Mouse (Mus musculus) heart, postnatal 10 days (tissue): Measurements from ENCODE around the gene Ctc1. TPM values are rescaled to one million over a fixed set of nuclear protein-coding genes. Genes with fewer than 3 reads are reported as not detected.
"Not testable (repeated sequence)": the region's sequence is repeated elsewhere in the genome, so short reads cannot be mapped to it uniquely, and the experiment has no call there.

Experiments used
- DNase-seq, 2 experiments: peaks; one replicate each; pipeline ENCODE4 v3.0.0; 2021
- intact Hi-C: fragments of 180-260 bp; cut with DNase I; formaldehyde crosslinking; loops from one replicate; pipeline ENCODE4 v1.15.1; 2025
- total RNA-seq, 2 experiments: library from RNA; stranded (reverse); gene quantifications; 2 replicates each; pipeline ENCODE4 v1.2.3; 2021

Gene Ctc1
- total RNA-seq, 2 experiments from 2014 or later: 21.9 to 26.6 TPM

DNA sequence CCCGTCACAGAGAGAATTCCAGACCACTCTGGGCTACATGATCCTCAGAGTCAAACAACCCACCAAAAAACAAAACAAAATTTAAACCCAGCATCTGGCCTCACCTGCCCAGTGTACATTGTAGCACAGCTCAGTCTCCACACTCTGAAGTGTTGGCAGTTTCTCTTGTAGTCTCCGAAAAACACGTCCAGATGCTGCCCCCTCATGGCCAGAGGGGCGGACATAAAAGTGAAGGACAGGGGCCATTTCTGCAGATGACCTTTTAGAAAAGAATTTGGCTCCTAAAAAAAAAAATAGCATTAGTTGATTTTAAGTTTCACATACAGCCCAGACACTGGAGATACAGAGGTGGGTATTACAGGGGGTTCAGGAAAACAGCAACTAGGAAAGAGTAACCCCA is 12.1 kb upstream of the Ctc1 start:
- intact Hi-C loops: no loop called here
- DNase-seq: peak; percentile 27 to 53

DNA sequence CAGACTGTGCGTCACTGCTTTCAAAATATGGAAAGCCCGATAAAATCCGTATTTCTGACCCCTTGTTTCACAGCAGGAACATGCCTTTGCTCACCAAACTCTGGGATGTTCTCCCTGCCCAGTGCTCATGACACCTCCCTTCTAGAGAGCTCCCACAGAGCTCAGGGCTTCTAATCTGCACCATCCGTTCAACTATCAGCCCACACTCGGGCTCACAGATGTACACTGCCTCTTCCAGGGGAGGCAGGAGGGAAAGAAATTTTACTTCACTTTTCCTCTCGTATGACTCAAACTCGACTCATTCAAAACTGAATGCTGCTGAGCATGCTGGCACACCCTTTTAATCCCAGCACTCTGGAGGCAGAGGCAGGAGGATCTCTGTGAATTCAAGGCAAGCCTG is 10.5 kb upstream of the Ctc1 start:
- DNase-seq: no peak
- intact Hi-C loops: no loop called here

DNA sequence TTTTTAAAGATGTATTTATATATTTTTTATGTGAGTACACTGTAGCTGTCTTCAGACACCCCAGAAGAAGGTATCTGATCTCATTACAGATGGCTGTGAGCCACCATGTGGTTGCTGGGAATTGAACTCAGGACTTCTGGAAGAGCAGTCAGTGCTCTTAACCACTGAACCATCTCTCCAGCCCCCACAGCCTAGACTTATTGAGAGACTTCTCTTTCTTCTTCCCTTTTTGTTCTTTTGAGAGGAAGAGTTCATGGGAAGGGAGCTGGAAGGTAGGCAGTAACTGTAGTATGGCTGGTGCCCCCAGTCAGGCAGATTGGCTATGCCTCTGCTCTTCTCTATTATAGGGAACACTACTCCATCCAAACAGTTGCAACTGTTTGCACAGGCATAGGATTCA is 9.1 kb upstream of the Ctc1 start:
- intact Hi-C loops: not testable (repeated sequence)

DNA sequence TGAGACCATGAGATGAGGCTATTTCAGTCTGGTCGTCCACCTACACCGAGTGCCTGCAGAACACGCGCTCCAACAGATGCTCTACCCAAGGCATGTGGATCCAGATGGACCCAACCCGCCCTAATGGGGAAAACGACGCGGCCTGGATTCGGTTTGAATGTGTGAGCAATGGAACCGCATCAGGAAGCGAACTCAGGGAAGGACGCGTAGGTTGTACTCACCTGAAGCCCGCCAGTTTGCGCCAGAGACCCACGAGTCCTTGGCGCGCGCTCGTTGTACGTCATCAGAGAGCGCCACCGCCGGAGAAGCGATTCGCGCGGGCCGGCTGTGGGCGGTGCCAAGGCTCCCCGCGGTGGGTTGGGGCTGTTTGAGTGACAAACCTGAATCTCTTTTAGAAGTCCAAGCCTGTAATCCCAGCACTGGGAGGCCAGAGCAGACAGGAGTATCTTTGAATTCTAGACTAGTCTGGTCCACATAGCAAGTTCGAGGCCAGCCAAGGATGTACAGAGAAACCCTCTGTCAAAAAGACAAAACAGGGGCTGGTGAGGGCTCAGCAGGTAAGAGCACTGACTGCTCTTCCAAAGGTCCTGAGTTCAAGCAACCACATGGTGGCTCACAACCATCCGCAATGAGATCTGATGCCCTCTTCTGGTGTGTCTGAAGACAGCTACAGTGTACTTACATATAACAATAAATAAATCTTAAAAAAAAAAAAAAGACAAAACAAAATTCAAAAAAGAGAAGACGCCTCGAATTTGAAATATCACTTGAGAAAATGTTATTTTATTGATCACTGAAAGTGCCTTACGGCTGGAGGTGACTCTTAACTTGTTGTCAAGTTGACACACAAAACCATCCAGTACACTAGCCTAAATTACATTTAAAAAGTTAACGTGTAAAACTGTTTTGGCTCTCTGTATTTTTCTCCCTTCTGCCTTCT is 7.3 kb upstream of the Ctc1 start, which contains the start of gene Pfas:
Pfas (minus strand) TSS at position 279 of the 940 bp plus-strand sequence.
- DNase-seq: peak; percentile 92 to 95
- intact Hi-C loops: no loop called here

More for the DNA sequence above, 9.1 kb upstream of the Ctc1 start:
- not testable (repeated sequence) for DNase-seq

DNA sequence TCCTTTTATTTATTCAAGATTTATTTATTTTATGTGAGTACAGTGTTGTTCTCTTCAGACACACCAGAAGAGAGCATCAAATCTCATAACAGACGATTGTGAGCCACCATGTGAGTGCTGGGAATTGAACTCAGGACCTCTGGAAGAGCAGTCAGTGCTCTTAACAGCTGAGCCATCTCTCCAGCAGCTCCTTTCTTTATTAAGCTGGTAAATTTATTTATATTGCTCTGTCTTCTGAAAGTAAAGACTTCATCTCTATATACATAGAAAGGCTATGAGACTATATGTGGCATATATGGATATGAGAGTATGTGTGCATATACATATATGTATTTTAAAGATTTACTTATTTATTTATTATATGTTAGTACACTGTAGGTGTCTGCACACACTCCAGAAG is 6.2 kb upstream of the Ctc1 start:
- no peak for DNase-seq
- intact Hi-C loops: no loop called here

DNA sequence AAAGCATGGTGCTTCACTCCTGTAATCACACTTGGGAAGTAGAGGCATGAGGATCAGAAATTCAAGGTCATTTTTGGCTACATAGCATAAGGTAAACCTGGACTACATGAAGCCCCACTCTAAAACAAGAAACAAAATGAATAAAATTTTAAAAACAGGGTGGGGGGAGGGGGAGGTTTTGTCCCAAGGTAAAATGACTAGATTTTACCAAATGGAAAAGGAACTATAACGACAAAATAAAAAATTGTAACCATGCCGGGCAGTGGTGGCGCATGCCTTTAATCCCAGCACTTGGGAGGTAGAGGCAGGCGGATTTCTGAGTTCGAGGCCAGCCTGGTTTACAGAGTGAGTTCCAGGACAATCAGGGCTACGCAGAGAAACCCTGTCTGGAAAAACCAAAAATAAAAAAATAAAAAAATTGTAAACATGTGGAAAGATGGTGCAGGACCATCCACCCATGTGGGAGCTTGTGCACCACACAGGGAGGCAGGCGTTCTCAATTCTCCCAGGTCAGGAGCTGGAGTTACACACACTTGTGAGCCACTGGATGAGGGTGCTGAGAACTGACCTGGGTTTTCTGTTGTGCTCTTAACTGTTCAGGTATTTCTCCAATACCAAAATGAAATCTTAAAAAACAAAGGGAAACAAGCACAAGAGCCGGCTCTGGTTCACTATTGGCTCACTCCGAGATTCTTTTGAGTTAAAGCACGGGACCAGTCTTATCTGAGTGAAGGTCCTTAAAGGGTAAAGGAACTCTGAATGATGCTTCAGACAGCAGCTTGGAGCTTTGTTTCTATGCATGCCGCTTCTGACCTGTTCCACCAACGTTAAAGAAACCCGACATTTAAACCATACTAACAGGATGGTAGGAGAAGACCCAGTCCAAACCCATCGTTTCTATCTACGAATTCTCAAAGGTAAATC is 5.0 kb upstream of the Ctc1 start:
- intact Hi-C loops: no loop called here
- DNase-seq: no peak

DNA sequence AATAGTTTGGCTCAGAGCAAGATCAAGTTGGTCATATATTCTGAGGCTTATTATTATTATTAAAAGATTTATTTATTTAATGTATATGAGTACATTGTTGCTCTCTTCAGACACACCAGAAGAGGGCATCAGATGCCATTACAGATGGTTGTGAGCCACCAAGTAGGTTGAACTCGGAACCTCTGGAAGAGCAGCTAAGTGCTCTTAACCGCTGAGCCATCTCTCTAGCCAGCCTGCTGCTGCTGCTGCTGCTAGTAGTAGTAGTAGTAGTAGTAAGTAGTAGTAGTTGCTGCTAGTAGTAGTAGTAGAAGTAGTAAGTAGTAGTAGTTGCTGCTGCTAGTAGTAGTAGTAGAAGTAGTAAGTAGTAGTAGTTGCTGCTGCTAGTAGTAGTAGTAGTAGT is 4.3 kb upstream of the Ctc1 start:
- intact Hi-C loops, DNase-seq: not testable (repeated sequence)

DNA sequence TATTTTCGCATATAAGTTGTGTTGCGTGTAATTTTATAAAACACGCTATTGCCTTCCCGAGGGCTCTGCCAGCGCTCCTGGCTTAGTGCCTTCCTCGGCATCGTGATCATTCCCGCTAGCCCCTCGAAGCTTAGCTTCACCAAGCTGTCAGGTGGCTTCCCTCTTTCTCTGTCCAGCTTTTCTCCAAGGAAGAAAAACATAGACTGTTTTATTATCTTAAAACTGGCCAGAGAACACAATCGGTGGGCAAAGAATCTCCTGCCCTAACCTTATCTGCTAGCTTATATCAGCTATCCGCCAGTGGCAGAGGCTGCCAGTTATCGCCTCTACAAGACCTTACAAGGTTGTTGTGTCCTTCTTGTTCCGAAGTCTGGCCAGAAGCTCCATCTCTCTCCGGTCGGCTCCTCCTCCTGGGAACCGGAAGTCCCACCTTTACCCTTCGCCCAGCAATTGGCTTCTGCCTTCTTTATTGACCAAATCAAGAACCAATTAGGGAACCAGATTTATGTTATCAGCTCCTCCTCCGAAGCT is 3.6 kb upstream of the Ctc1 start:
- peak; percentile 94 to 95 for DNase-seq
- intact Hi-C loops: no loop called here

DNA sequence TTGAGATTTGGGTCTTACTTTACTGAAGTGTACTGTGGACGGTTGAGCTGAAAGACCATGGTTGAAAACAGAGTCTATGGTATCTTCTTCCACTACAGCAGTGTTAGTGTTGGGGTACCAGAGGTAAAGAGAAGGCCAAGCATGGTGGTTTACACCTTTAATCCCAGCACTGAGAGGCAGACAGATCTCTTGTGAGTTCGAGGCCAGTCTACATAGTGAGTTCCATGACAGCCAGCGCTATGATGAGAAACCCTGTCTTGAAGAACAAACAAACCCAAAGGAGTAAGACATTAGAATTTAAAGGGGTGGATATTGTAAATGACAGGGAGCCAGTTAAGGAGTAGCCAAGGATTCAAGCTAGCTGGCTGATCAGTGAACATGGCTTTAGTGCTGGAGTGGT is 1.0 kb downstream of the Ctc1 start:
- no peak for DNase-seq
- intact Hi-C loops: loop anchor here (1.0 kb wide), 1 partner anchor 20 kb away; no protein-coding TSS in a partner anchor

DNA sequence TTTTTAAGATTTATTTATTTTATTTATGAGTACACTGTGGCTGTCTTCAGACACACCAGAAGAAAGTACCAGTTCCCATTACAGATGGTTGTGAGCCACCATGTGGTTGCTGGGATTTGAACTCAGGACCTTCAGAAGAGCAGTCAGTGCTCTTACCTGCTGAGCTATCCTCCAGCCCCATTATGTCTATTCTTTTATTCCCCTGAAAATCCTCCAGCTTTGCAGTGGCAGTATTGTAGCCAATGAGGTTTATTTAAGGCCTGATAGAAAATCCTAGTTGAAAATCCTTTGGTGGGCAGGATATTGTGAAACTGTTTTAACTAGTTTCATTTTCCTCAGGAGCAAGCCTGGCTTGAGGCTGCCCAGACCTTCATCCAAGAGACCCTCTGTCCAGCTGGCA is 5.0 kb downstream of the Ctc1 start:
- DNase-seq: no peak
- intact Hi-C loops: no loop called here

DNA sequence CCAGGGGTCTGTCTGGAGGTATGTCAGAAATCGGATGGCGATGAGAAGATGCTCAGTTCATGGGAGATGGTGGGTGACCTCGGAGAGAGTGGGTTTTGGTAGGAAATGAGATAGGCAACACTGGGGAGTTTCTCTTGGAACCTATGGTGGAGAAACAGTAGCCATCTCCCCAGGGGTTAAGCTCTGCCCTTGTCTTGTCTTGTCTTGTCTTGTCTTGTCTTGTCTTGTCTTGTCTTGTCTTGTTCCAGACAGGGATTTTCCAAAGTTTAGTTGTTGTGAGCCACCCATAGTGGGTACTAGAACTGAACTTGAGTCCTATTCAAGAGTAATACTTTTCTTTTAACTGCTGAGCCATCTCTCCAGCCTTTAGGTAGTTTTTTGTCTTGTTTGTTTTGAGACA is 10.9 kb downstream of the Ctc1 start:
- no peak for DNase-seq
- intact Hi-C loops: no loop called here

DNA sequence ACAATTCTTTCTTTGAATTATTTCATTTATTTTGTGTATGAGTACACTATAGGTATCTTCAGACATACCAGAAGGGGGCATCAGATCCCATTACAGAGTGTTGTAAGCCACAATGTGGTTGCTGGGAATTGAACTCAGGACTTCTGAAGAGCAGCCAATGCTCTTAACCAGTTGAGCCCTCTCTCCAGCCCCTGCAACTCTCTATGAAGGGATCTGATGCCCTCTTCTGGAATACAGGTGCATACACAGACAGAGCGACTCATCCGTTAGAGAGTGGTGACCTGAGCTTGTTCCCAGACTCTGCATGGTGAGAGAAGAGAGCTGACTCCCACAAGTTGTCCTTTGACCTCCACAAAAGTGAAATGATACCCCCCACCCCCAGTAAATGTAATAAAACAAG is 13.1 kb downstream of the Ctc1 start:
- intact Hi-C loops: no loop called here
- no peak for DNase-seq

DNA sequence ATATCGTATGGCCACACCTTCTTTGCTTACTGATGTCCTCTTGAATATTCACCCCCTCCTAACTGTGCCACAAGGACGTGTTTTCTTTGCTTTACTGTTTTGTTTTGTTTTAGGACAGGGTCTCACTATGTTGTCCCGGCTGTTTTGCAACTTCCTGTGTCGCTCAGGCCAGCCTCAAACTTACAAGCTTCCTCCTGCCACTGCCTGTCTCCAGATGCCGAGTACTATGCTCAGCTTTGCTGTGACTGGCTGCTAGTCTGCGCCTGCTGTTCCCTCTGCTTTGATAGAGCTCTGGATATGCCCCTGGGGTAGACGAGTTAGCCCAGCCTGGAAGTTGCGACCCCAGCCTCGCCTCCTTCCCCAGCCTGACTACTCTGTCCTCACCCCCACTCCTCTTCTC is 17.8 kb downstream of the Ctc1 start:
- intact Hi-C loops: no loop called here
- no peak for DNase-seq

DNA sequence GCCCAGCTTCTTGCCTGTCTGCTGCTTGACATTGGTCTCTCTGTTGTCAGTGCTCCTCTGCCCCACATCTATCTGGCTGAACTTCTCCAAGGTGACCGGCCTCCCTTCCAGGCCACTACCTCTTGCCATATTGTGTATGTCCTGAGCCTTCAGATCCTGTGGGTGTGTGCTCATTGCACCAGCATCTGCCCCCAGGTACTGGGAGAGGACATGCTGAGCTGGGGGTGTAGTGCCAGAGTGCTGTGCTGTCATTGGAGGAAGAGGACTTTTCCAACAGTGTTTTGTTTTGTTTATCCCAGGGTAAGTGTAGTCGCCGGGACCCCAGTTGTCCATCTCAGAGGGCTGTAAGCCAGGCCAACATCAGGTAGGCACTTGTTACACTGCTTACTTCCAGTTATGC is 18.9 kb downstream of the Ctc1 start:
- DNase-seq: no peak
- intact Hi-C loops: no loop called here

DNA sequence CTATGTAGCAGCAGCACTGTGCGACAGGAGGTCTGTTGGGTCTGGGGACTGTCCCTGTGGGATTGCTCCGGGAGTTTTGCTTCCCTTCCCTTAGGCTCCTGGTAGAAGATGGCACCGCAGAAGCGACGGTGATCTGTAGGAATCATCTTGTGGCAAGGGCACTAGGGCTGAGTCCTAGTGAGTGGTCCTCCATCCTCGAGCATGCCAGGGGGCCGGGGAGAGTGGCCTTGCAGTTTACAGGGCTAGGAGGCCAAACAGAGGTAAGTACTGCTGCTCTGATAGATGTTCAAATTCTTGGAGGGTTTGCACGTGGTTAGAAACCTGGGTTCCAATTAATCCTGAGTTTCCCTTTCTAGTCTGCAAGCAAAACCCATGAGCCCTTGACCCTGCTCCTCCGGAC is 19.7 kb downstream of the Ctc1 start:
- no peak for DNase-seq
- intact Hi-C loops: loop anchor here (5.0 kb wide), 1 partner anchor 68 kb away; the partner anchor contains the start of gene Slc25a35

DNA sequence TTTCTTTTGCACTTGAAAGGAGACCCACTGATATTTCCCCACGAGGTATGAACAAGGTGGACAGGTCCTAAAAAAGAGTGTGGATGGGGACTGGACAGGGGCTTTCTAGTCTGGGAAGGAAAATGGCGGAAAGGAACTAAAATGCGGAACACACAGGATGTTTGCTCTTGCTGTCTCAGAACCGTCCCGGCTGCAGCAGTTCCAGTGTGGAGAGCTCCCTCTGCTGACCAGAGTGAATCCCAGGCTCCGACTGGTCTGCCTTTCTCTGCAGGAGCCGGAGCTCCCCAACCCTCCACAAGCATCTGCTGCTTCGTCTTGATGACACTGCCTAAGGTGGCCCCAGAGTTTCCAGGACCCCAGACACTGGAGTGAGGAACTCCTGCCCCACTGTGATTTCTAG is 20.1 kb downstream of the Ctc1 start:
- intact Hi-C loops: loop anchor here (1.0 to 5.0 kb wide), 3 partner anchors 20 to 129 kb away; partner anchors contain the start of gene Slc25a35
- peak; percentile 92 for DNase-seq

DNA sequence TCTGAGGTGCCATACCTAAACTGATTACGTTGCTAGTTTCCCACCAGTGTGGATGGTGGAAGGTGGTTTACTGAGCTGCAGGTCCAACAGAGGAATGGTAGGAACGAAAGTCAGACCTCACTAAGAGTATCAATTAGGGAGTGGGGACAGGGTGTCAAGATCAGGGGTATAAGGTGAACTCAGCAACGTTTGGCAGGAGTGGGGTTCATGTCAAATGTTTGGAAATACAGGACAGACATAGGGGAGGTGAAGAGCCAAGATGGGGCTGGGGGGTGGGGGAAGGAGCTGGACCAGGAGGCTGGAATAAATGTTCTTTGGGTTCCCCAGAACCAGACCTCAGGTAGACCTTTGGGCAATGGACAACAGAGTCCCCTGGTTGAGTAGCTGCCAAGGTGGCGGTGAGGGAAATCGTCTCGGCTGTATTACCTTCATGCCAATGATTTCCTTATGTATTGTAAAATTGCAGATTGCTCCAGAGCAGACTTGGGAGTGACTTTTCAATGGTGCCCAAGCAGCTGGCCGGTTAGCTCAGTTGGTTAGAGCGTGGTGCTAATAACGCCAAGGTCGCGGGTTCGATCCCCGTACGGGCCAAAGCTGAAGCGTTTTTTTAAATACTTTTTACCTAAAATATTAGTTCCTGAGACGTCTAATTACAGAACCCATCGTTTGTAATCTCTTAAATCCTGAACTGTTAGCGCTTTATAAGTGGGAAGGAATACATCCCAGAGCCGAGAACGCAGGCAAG is 20.9 kb downstream of the Ctc1 start:
- intact Hi-C loops: loop anchor here (1.0 to 5.0 kb wide), 3 partner anchors 20 to 130 kb away; partner anchors contain the start of gene Slc25a35
- peak; percentile 88 to 91 for DNase-seq

DNA sequence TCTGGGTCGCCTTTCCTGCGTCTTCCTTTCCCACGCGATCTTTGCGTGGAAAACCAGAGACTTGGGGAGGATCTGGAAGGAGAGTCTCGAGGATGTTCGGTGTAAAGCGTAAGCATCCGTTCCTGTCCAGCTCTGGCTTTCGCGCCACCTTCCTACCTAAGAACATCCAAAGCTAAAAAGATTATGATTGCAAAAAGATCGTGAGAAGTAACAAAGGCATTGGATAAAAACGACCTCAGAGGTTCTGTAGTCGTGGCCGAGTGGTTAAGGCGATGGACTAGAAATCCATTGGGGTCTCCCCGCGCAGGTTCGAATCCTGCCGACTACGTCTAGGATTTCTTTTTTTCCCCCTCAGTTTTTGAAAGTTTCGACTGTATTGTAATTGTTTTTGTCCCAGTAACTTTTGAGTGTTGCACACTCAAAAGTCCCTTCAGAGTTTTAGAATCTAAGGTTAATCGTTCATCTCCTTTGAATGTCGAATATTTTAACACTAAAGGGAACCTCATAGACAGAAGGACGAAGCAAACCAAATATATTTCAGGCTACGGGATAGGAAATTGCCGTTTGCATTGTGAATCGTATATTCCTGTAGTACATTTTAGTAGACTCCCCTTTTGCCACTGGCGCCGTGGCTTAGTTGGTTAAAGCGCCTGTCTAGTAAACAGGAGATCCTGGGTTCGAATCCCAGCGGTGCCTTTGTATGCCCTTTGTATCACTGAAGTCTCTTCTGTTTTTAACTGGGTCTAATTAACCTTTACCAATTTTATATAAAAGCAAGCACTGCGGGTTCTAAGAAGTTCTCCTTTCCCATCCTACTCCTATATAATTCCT is 21.7 kb downstream of the Ctc1 start:
- peak; percentile 88 to 91 for DNase-seq
- intact Hi-C loops: loop anchor here (2.0 to 5.0 kb wide), 2 partner anchors 70 to 131 kb away; partner anchors contain the start of gene Slc25a35

DNA sequence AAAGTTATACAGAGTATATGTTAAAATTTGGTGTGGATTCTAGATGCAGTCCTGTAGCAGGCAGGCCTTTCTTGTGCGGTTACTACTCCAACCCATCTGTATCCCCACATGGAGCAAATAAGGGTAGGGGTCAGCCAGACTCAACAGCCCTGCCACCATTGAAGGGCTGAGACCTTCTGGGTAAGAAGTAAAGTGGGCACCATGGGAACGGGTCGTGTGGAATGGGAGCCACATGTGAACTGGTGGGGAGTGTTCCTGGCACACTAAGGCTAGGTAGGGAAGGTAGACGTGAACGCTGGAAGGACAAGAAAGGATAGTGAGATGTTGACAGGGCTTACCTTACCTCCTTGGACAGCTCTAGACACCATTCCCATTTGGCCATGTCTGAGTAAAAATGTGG is 22.5 kb downstream of the Ctc1 start:
- DNase-seq: peak; percentile 8 to 23
- intact Hi-C loops: loop anchor here (5.0 kb wide), 1 partner anchor 71 kb away; the partner anchor contains the start of gene Slc25a35
